Mouse (Mus musculus): ENCODE data around the gene Phykpl.
"Not testable (repeated sequence)": the region's sequence is repeated elsewhere in the genome, so short reads cannot be mapped to it uniquely, and the experiment has no call there.

- not testable (repeated sequence) for TF ChIP-seq CTCF (IDR thresholded peaks at IDR 0.05; ENCODE audit: low read depth, low read length); POLR2A (IDR thresholded peaks at IDR 0.05; ENCODE audit: extremely low read depth, insufficient read depth, low read length)
These were observed 48.6 kb downstream of the Phykpl start for GRCm38 (mm10) chr11:51633200-51633599.
